Mouse (Mus musculus): ENCODE results near the gene Ezh1. TPM values are rescaled to one million over a fixed set of nuclear protein-coding genes. Genes with fewer than 3 reads are reported as not detected.
A peak's percentile ranks its signal among the peaks of the same experiment; 100 is the strongest.

Gene Ezh1
- polyA plus RNA-seq, 1 experiment from 2014 or later, result 20.4 TPM

DNA sequence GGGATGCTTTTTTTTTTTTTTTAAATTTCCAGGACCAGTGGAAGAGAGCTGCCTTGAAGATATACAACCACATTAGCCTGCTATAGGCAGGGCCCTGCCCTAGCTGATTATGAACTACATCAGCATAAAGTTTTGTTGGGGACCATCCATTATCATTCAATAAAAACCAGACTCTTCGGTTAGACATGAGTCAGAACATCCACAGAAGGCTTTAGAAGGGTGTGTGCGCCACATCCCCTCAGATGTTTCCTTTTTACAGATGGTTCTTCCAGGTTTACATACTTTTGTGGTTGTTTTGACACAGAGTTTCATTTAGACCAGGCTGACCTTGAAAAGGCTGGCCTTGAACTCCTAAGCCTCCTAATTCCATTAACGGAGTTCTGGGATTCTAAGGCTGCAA lies 1.9 kb downstream of the Ezh1 start:
- H3K27me3 ChIP-seq, result peaks cover 5% of the 10 kb centered on the region
- H3K27ac ChIP-seq, result no peak overlapping the region
- no peaks in the 10 kb centered on the region for H3K36me3 ChIP-seq
- peaks cover 12% of the 10 kb centered on the region for H3K4me1 ChIP-seq (replicated peaks)
- 90% methylated on average over 3 of the region's 3 CpGs for WGBS
- H3K4me2 ChIP-seq, result no peak overlapping the region
- no peak for ATAC-seq (ENCODE audit: low FRiP score)
- no peak overlapping the region for H3K4me3 ChIP-seq
- H3K9me3 ChIP-seq, result no peaks in the 10 kb centered on the region
- H3K9ac ChIP-seq, result no peak overlapping the region

DNA sequence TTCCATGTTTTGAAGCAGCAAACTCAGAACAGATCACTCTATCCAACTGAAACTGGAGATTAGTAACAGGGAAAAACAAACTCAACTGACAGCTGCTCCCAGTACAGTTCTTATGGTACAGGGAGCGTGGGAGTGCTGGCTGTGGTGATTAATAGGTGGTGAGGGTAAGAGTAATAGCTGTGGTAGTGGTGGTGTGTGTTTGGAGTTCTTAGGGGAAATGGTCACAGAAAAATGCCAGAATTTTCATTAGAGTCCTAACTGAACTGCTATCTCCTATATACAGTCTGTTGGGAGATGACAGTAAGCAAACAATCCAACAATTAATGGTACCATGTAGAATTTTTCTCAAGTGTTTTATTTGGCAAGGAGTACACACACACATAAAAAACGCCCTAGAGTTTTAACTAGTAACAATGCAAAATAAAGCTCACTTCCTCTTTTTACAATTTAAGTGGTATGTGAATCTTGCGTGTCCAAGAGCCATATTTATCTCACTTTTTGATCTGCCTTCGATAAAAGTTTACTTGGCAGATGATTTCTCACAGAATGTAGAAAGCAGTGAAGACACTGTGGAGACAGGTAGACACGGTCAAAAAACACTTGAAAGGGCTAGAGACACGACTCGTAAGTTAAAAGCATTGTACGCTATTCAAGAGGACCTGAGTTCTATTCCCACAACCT lies 4.8 kb downstream of the Ezh1 start:
- no peak overlapping the region for H3K4me3 ChIP-seq
- H3K27me3 ChIP-seq, result no peaks in the 10 kb centered on the region
- H3K36me3 ChIP-seq, result no peaks in the 10 kb centered on the region
- H3K9me3 ChIP-seq, result no peaks in the 10 kb centered on the region
- no peak overlapping the region for H3K27ac ChIP-seq
- H3K4me1 ChIP-seq (replicated peaks), result peaks cover 11% of the 10 kb centered on the region
- no peak for ATAC-seq (ENCODE audit: low FRiP score)
- 90% methylated on average over 8 of the region's 8 CpGs for WGBS
- no peak overlapping the region for H3K9ac ChIP-seq
- no peak overlapping the region for H3K4me2 ChIP-seq

DNA sequence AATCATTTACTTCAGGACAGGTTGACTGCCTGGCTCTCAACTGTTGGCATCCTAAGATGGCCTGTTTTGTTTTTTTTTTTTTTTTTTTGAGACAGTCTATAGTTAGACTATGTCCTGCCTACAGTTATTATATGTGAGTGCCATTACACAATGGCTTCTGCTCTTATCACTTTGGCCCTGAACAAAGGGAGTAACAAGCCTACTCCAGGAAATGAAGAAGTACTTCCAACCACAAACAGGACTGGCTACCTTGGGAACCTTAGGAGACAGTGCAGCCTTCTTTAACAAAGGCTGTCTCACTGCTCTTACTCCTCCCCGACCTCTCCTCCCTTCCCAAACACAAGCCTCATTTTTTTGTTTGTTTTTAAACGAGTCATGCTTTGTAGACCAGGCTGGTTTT lies 5.4 kb downstream of the Ezh1 start:
- Histone ChIP-seq H3K9me3 (no peaks in the 10 kb centered on the region), H3K9ac (no peak overlapping the region), H3K27me3 (no peaks in the 10 kb centered on the region), H3K36me3 (peaks cover 1% of the 10 kb centered on the region; the same call in 1 of the 2 replicates), H3K4me1 (replicated peaks) (peaks cover 8% of the 10 kb centered on the region), H3K27ac (no peak overlapping the region), H3K4me3 (no peak overlapping the region), H3K4me2 (no peak overlapping the region)
- no peak for ATAC-seq (ENCODE audit: low FRiP score)
- WGBS, result 68% methylated on average over 2 of the region's 2 CpGs

DNA sequence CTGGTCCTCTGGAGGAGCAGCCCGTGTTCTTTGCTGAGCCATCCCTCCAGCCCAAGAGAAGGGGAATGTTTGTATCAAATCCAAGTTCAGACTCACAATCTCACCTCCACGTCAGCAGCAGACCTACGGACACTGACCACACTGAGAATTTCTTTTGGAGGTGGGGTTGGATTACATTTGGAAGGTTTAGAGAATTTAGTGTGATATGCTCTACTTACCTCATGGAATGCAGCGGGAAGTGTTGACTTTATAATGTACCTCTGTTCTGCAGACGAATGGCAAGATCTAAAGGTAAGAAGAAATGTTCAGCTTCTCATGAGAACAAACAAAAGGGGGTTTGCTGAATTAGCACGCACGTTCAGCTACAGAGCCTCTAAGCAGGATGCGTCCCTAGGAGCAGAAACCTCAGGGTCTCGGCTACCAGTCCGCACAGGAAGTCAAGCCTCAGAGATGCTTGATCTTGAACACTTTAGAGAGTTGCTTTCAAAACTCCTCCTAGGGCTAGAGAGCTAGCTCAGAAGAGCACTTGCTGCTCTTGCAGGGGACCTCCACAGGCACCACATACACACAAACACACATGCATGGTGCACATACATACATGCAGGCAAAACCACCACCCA lies 7.7 kb downstream of the Ezh1 start:
- peaks cover 23% of the 10 kb centered on the region for H3K36me3 ChIP-seq
- no peak overlapping the region for H3K9ac ChIP-seq
- no peak overlapping the region for H3K4me2 ChIP-seq
- H3K9me3 ChIP-seq, result no peaks in the 10 kb centered on the region
- H3K4me3 ChIP-seq, result no peak overlapping the region
- 87% methylated on average over 10 of the region's 10 CpGs for WGBS
- no peak overlapping the region for H3K27ac ChIP-seq
- H3K4me1 ChIP-seq (replicated peaks), result no peaks in the 10 kb centered on the region
- H3K27me3 ChIP-seq, result no peaks in the 10 kb centered on the region
- no peak for ATAC-seq (ENCODE audit: low FRiP score)

DNA sequence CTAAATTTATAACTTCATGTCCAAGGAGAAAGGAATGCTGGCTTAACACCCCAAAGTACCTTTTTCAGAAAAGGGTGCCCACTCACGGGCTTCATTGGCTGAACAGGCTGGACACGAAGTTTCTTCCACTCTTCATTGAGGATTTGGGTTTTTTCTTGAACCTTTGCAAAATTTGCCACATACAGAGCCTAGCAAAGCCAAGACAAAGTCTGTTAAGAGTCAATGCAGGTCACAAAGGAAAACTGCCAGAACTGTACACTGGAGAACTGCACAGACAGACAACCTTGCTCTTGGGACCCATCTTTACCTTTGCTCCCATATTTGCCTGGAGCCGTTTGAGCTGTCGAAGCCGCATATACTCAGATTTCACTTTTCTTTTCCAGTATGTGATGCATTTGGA lies 9.3 kb downstream of the Ezh1 start:
- Histone ChIP-seq H3K36me3 (peaks cover 32% of the 10 kb centered on the region), H3K9me3 (no peaks in the 10 kb centered on the region), H3K4me2 (no peak overlapping the region), H3K9ac (no peak overlapping the region), H3K4me3 (no peak overlapping the region), H3K27ac (no peak overlapping the region), H3K4me1 (replicated peaks) (no peaks in the 10 kb centered on the region), H3K27me3 (no peaks in the 10 kb centered on the region)
- ATAC-seq (ENCODE audit: low FRiP score), result no peak
- WGBS, result 92% methylated on average over 5 of the region's 5 CpGs

DNA sequence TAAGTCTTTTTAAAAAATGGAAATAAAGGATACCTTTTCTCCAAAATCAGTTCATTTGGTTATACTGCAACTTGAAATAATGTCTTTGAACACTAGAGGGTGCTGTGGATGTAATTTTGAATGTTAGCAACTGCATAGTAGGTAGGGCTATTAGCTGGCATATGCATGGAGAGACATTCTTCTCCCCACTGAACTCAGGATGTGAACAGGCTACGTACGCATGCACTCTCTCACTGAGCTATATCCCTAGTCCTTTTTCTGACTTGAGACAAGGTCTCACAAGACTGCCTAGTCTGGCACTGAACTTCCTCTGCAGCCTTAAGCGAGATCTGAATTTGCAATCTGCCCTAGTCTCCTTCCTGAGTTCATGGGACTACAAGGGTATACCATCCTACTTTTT lies 14.3 kb downstream of the Ezh1 start:
- H3K27me3 ChIP-seq, result no peaks in the 10 kb centered on the region
- H3K9ac ChIP-seq, result no peak overlapping the region
- no peak overlapping the region for H3K4me3 ChIP-seq
- H3K4me2 ChIP-seq, result no peak overlapping the region
- WGBS, result 42% methylated on average over 3 of the region's 3 CpGs
- H3K36me3 ChIP-seq, result peaks cover 68% of the 10 kb centered on the region
- H3K4me1 ChIP-seq (replicated peaks), result no peaks in the 10 kb centered on the region
- H3K9me3 ChIP-seq, result no peaks in the 10 kb centered on the region
- no peak overlapping the region for H3K27ac ChIP-seq
- ATAC-seq (ENCODE audit: low FRiP score), result no peak

DNA sequence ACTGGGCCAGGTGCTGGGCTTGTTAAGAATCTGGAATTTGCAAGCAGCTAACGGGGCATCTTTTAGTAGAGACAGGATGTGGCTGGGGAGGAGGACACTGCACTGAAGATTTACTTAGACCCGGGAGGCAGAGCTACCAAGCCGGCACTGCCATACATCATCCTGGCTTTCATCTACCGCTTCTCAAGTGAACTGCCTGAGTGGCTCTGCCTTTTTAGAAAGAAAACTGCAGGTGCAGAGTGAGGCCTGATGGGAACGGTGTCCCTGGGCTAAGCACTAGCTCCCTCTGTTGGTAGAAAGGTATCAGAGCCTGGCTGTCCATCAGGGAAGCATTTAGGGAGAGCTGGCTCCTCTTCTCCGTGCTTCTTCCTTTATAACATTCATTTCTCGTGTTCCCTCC lies 25.3 kb downstream of the Ezh1 start:
- no peaks in the 10 kb centered on the region for H3K9me3 ChIP-seq
- no peak overlapping the region for H3K27ac ChIP-seq
- no peak overlapping the region for H3K4me2 ChIP-seq
- H3K4me3 ChIP-seq, result no peak overlapping the region
- H3K27me3 ChIP-seq, result no peaks in the 10 kb centered on the region
- no peaks in the 10 kb centered on the region for H3K4me1 ChIP-seq (replicated peaks)
- WGBS, result 27% methylated on average over 7 of the region's 7 CpGs
- peaks cover 70% of the 10 kb centered on the region for H3K36me3 ChIP-seq
- H3K9ac ChIP-seq, result peak overlapping the region; percentile 40
- no peak for ATAC-seq (ENCODE audit: low FRiP score)

DNA sequence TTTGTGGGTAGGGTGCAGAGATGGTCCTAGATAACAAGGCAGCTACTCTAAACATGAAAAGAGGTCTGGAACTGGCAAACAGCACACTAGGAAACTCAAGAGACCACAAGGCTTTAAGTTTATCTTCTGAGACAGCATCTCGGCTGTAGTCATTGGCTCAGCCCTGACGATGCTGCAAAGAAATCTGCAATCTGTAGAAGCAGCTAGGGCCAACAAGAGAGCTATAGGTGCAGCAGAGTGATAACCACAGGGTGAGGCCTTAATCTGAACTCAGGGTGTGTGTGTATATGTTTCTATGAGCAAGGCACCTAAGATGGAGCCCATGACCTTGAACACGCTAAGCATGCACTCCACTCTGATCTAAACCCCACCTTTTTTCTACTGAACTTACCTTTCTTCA lies 26.7 kb downstream of the Ezh1 start:
- 92% methylated on average over 3 of the region's 3 CpGs for WGBS
- H3K4me1 ChIP-seq (replicated peaks), result no peaks in the 10 kb centered on the region
- no peak for ATAC-seq (ENCODE audit: low FRiP score)
- H3K4me2 ChIP-seq, result no peak overlapping the region
- H3K27ac ChIP-seq, result no peak overlapping the region
- peaks cover 76% of the 10 kb centered on the region for H3K36me3 ChIP-seq
- H3K4me3 ChIP-seq, result no peak overlapping the region
- H3K9me3 ChIP-seq, result no peaks in the 10 kb centered on the region
- H3K9ac ChIP-seq, result no peak overlapping the region
- H3K27me3 ChIP-seq, result no peaks in the 10 kb centered on the region

DNA sequence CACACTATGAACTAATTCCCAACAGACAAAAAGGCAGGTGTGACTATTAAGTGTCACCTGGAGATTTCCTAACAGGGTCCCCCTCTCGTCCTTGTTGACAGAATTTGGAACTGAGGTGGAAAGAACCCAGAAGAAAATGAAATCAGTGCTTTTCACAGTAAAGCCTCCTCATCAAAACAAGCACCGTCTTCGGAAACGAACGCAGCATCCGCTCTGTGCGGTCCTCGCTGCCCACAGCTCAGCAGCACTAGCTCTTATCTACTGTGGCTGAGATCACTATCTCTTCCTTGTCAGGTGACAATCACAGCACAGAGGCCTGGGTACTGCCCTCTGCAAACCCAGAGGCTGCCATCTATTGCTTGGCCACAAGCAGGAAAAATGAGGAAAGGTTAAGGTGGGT lies 30.1 kb downstream of the Ezh1 start:
- no peaks in the 10 kb centered on the region for H3K27me3 ChIP-seq
- no peak overlapping the region; the same call in 1 of the 2 replicates for H3K9ac ChIP-seq
- peaks cover 1% of the 10 kb centered on the region for H3K4me1 ChIP-seq (replicated peaks)
- no peak overlapping the region for H3K4me2 ChIP-seq
- no peak overlapping the region for H3K27ac ChIP-seq
- peaks cover 85% of the 10 kb centered on the region for H3K36me3 ChIP-seq
- 94% methylated on average over 8 of the region's 8 CpGs for WGBS
- no peak overlapping the region for H3K4me3 ChIP-seq
- no peaks in the 10 kb centered on the region for H3K9me3 ChIP-seq
- ATAC-seq (ENCODE audit: low FRiP score), result no peak

DNA sequence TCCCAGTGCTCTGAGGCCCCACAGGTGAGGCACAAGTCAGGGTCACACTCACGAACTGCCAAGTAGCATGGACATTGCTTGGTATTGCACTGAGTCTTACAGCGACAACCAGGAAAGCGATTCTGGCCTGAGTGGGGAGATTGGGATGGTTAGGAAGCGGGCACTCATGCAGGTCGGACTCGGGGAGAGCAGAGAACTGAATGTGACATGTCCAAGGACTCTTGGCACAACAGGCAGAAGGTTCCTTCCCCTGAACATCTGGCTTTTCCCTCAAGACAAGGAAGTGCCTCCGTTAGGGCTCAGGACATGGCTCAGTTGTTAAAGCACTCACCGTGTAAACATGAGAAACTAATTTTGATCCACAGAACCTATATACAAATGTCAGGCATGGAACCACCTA lies 30.7 kb downstream of the Ezh1 start:
- Histone ChIP-seq H3K9ac (peak overlapping the region; percentile 29; the same call in 1 of the 2 replicates), H3K4me1 (replicated peaks) (peaks cover 7% of the 10 kb centered on the region), H3K27ac (no peak overlapping the region), H3K36me3 (peaks cover 83% of the 10 kb centered on the region), H3K4me3 (no peak overlapping the region), H3K4me2 (no peak overlapping the region), H3K9me3 (no peaks in the 10 kb centered on the region), H3K27me3 (no peaks in the 10 kb centered on the region)
- WGBS, result 89% methylated on average over 8 of the region's 8 CpGs
- ATAC-seq (ENCODE audit: low FRiP score), result no peak

DNA sequence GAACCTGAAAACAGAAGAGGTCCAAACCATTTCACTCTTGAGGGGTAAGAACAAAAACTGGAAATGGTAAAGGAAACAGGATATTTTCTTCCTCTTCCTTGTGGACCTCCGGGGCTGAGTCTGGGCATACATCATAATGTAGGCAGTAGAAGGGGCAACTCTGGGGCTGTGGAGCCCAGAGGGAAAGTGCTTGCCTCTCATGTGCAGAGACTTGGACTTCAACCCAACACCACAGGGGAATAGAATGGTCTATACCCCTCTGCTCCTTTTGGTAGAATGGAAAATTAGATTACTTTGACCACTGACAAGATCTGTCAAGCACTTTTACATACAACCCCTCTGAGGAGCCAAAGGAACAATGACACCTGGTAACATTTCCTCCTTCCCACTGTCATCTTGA lies 31.2 kb downstream of the Ezh1 start:
- no peak overlapping the region for H3K4me2 ChIP-seq
- no peak overlapping the region for H3K9ac ChIP-seq
- H3K27ac ChIP-seq, result no peak overlapping the region
- H3K4me3 ChIP-seq, result no peak overlapping the region
- no peaks in the 10 kb centered on the region for H3K27me3 ChIP-seq
- H3K36me3 ChIP-seq, result peaks cover 78% of the 10 kb centered on the region
- no peaks in the 10 kb centered on the region for H3K9me3 ChIP-seq
- peaks cover 12% of the 10 kb centered on the region for H3K4me1 ChIP-seq (replicated peaks)
- 83% methylated on average over 1 of the region's 1 CpGs for WGBS
- no peak for ATAC-seq (ENCODE audit: low FRiP score)

DNA sequence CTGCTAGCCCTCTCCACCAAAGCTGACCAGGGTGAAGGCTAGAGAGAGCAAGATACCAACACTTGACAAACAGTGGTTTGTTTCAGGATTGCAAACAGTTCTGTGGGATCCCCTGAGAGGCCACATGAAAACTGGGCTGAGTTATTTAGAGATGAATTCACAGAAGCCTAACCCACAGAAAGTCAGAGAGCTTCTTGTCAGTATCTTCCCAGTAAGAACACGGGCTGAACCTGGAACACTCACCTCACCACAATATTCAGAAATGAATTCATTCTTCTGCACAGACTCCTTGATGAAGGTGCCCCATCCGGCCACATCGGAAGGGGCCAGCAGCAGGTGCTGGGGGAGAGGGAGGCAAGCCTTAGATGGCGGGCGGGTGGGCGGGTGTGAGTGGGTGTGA lies 31.6 kb downstream of the Ezh1 start:
- 94% methylated on average over 6 of the region's 6 CpGs for WGBS
- H3K36me3 ChIP-seq, result peaks cover 74% of the 10 kb centered on the region
- H3K27ac ChIP-seq, result no peak overlapping the region
- H3K9me3 ChIP-seq, result no peaks in the 10 kb centered on the region
- H3K4me2 ChIP-seq, result no peak overlapping the region
- no peak overlapping the region for H3K4me3 ChIP-seq
- peaks cover 17% of the 10 kb centered on the region for H3K4me1 ChIP-seq (replicated peaks)
- H3K27me3 ChIP-seq, result no peaks in the 10 kb centered on the region
- no peak for ATAC-seq (ENCODE audit: low FRiP score)
- H3K9ac ChIP-seq, result no peak overlapping the region

DNA sequence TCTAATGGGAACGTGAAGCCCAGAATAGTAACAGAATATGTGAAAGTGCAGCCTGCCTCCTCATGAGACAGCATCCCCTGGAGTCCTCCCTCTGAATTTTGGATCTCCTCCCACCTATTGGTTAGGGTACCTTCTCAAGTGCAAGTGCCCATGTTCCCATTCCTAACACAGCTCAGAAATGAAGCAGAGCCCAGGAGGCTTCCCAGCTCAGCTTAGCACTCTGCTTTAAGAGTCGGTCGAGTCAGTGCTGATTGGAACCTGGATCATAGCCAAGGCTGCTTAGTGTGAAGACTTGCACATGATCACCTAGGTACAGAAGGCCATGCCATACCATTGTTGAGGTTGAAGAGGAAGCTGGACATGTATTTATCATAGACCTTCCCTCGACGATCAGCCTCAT lies 32.1 kb downstream of the Ezh1 start:
- Histone ChIP-seq H3K27me3 (no peaks in the 10 kb centered on the region), H3K27ac (no peak overlapping the region), H3K36me3 (peaks cover 69% of the 10 kb centered on the region), H3K4me3 (no peak overlapping the region), H3K9ac (no peak overlapping the region), H3K4me1 (replicated peaks) (peaks cover 22% of the 10 kb centered on the region), H3K9me3 (no peaks in the 10 kb centered on the region), H3K4me2 (no peak overlapping the region)
- no peak for ATAC-seq (ENCODE audit: low FRiP score)
- WGBS, result 87% methylated on average over 5 of the region's 5 CpGs

All from hindbrain, embryonic 13.5 days (tissue).